Mouse (Mus musculus) kidney, adult 8-10 months (tissue): ENCODE data around the gene Wnt3.
"Not testable (repeated sequence)": the region's sequence is repeated elsewhere in the genome, so short reads cannot be mapped to it uniquely, and the experiment has no call there.

Experiments used
- DNase-seq, 2 experiments: peaks; one replicate each; pipeline ENCODE4 v3.0.0; 2022

The Wnt3 gene

GRCm38 (mm10) chr11:103773387-103774227, at the start of gene Wnt3:
Gene Wnt3, plus strand, starts transcription at chr11:103774150.
- no peak for DNase-seq

DNA sequence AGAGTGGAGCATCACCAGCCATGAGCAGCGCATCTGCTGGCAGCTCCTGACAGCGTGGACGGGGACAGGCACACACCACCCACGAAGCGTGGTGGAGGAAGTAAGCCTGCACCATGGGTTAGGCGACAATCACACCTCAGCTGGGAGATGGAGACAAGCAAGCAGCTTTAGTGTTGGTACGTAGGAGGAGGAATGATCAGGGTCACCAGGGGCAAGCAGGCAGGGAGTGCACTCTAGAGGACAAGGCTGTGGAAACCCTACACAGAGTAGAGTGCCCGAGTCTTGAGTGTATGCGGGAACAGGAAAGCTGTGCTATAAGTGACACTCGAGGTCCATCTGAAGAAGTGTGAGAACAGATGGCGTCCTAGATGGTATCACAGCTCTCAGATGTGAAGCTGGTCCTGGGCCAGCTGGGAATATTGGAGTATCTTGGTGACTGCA, 49.6 kb upstream of the Wnt3 start:
- DNase-seq = no peak

GRCm38 (mm10) chr11:103729282-103729985, 44.5 kb upstream of the Wnt3 start:
- peak; percentile 61 to 67 for DNase-seq

DNA sequence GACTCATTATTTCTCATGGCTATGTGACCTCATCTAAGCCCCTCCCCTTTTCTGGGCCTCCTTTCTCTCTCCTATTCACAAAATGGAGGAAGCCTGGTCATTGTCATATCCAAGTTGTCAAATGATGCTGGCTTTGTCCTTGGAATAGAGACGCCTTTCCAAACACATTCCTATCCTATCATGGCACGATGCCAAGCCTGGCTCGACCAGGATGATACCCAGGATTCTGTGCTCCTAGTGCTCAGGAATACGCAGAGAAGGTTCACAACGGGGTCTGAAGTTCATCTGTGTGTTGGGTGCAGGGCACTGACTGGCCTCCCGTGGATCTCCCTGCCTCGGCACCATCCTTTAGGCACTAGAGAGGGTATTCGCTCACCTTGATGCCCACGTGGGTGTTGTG, 42.4 kb upstream of the Wnt3 start:
- DNase-seq = no peak

DNA sequence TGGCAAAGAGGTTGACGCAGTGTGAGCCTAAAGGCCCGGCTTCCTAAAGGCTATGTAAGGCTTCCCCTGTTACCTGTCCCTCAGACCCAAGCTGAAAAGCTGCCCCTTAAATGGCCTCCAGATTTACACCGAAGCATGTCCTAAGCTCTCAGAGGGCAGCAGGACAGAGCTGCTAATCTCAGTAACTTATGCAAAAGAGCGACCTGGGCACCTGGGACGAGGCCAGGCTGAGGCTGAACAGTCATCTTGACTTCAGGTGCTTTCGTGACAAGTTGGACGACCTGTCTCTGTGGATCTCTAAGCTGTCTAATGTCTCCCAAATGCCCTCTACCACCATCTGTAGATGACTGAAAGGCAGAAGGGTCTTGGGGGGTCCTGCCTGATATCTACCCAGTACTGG, 41.6 kb upstream of the Wnt3 start:
- DNase-seq = peak in 1 of 2 experiments; percentile 51

GRCm38 (mm10) chr11:103733069-103733468, 40.9 kb upstream of the Wnt3 start:
- no peak for DNase-seq

DNA sequence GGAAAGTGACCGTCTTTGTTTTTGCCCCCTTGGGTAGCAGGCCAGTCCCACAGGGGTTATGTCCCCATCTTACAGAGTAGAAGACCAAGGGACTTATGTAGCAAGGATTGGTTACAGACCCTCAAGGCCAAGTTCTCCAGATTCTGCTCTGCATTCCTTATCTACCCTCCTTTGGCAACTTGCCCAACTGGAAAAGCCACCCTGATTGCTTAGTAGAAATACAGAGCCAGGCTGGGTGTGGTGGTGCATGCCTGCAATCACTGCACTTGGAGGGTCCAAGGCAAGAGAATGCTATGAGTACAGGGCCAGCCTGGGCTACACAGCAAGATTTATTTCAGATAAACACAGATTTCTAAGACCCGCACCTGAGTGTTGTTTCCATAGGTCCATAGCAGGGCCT, 40.0 kb upstream of the Wnt3 start:
- no peak for DNase-seq

DNA sequence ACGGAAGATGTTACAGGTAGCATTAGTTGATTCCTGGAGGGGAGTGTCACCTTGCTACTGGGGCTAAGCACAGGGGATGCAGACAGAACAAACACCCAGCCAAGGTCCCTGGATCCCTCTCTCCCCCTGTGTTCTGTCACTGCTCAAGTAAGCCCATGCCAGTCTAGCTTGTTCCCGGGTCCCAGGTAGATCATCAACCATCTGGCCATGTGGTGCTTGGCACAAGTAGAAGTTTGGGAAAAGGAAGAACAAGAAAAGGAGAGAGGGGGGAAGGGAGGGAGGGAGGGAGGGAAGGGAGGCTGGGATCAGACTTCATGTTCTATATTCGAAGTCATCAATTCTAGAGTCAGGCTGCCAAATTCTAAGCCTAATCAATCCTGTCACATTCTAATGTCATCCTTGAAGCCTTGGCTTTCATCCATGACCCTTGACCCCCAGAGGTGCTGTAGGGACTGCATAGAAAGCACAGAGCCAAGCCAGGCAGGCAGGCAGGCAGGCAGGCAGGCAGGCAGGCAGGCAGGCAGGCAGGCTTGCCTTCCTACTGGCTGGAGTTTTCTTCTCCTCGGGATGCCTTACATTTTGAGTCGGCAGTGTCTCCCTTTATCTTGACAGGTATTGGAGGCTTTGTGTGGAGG, 39.4 kb upstream of the Wnt3 start:
- DNase-seq = peak; percentile 73 to 79

DNA sequence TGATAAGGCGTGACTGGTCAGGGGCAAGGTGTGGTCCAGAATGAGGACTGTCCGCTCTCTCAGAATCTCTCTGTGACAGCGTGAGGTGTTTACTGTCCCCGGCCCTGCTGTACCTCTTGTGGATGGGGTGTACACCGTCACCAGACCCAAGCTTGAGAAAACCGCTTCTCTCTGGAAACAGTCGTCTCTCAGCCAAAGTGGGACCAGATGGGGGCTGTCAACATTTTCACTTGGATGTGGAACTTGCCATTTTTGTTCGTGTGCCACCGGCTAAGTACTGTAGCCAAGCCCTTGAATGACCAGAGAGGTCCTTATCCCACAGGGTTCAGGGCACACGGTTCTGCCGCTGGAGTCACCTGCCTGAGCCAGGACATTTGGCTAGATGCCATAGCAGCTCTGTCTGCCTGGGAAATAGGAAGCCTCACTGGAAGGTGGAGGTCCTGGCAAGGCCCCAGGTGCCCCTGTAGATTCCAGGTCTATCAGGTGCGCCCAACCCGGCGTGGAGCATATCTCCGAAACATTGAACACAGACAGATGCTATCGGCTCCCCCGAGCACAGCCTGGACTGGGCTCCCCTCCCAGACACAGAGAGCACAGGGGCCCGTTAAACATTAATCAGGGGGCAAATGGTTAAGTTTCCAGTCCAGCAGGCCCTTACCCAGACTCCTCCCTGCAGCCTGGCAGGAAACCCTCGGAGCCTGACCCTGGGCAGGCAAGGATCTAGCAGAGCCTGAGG, 38.7 kb upstream of the Wnt3 start:
- DNase-seq = peak; percentile 87 to 95

DNA sequence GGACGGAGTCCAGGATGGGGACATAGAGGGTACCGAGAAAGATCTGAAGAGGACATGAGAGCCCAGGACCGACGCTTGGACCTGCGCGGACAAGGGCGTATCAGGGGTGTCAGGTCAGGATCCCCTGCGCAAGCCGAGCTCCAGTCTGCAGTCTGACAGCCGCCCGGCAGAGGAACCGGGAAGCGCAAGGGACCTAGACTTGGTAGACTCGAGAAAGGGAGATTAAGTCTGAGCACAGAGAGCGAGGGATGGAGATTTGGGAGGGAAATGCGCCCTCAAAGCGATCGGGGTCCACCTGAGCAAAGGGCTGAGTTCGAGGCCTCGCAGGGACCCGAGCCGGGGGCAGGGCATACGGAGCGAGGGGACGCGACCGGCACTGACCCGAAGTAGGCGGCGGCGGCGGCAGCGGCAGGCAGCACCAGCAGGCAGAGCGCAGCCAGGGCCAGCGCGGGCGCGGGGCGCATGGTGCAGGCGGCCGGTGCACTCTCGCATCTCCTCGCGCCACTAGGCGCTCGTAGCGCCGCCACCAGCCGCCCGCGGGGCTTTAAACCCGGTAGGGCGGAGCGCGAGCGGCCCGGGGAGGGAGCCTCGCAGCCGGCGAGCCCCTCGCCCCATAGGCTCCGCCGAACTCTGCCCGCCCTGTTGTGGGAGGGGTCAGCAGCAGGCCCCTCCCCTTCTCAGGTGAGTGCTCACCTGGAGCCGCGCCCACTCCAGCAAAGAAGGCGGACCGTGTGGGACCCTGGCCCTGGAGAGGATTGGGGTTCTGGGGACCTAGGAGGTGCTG, 24.5 kb upstream of the Wnt3 start, which contains the start of gene Wnt9b:
Gene Wnt9b, minus strand, starts transcription at position 516 of the 784 bp plus-strand sequence.
- peak; percentile 59 to 65 for DNase-seq

GRCm38 (mm10) chr11:103750612-103751011, 23.3 kb upstream of the Wnt3 start:
- DNase-seq = no peak

DNA sequence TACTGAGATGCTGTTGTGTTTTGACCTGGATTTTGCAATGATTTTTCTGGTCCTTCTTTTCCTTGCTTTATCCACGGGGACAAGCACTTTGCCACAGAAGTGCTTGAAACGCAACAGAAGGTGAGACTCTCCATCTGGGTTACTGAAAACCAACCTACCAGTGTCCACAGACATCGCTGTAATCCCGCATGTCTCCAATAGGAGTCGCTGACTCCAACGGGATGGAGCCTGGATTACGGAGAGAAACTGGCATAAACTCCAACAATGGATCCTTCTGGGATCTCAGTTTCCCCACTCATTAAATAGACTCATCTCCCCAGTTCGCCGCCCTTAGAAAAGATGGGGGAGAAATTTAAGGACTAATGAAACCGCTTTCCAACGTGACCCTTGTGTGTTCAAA, 15.9 kb upstream of the Wnt3 start:
- DNase-seq = peak in 1 of 2 experiments; percentile 29

DNA sequence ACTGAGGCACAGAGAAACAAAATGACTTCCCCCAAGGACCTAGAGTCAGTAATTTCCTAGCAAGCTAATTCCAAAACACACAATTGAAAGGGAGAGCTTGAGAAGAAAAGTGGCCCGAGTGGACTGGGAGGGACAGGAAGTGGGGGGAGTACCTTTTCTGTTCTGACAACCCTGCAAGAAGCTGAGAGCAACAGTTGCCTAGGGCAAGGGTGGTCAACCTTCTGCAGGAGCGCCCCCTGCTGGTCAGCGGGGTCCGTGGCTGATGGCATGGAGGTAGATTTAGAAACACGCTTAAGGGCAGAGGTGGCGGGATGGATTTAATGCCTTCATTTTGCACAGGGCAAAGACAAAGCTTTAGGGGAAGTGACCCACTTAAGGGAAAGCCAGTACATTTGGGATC, 15.2 kb upstream of the Wnt3 start:
- DNase-seq = peak; percentile 62 to 88

DNA sequence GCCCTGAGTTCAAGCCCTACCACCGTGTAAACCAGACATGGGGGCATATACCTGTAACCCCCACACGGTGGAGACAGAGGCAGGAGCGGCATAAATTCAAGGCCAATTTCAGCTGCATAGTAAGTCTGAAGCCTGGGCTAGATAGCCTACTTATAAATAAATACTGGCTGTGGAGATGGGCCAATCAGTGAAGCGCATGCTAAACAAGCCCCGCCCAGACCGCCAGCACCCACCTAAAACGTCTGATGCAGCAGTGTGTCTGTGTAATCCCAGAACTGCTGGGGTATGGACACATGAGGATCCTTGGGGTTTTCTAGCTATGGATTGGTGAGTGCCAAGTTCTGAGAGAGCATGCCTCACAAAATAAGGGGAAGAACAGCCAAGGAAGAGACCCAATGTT, 13.8 kb upstream of the Wnt3 start:
- no peak for DNase-seq

- DNase-seq = not testable (repeated sequence)
These were observed 13.1 kb upstream of the Wnt3 start for GRCm38 (mm10) chr11:103760891-103761290.

- peak; percentile 26 to 49 for DNase-seq
These were observed 10.4 kb upstream of the Wnt3 start for GRCm38 (mm10) chr11:103763410-103764163.

DNA sequence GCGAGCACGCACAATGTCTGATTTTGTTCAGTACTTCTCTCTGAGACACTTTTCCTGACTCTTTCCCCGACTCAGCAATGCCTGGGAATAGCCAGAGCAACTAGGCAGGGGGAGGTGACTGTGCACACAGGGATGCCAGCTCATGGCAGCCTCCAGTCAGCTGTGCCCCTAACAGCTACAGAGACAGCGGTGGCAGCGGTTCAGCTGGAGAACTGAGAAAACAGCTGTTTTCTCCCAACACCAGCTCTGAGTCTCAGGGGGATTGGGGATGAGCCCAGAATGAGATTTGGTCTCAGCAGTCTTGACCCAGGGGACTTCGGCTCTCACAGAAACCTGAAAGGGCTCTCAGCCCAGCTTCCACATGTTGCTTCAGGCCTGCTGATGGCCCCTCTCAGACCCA, 9.3 kb upstream of the Wnt3 start:
- no peak for DNase-seq

DNA sequence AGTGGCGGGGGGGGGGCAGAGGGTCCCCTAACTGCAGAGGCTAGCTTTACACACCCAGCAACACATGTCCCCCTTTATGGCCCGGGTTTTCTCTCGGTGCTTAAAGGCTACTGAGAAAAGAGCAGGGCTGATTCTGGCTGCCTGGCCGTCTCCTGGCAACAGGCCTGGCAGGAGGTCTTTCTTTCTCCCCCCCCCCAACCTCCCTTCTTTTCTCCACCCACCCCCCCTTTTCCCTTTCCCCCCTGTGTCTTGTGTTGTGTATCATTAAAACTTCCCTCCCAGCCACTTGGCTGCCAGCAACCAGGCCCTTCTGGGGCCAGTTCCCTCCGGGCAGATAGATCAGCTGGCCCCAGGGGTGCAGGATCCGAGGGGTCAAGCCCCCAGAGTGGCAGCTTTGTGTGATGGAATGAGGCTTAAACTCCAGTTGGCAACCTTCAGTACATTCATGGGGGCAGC, 8.4 kb upstream of the Wnt3 start:
- no peak for DNase-seq

- no peak for DNase-seq
These were observed 2.7 kb upstream of the Wnt3 start for GRCm38 (mm10) chr11:103771160-103771817.
